Mouse (Mus musculus) MEL-GATA-1-ER (cell line): ENCODE results near the gene Cyfip2.

Source experiments
- DNase-seq: peaks from one replicate; pipeline ENCODE4 v3.0.0-alpha.2; 2012; ENCODE audit warnings: low read depth; ENCODE audit errors: extremely low read depth

Cyfip2 gene

GRCm38 (mm10) chr11:46276778-46277177 is 35.9 kb downstream of the Cyfip2 start:
- peak; percentile 17 for DNase-seq

GRCm38 (mm10) chr11:46276168-46276567 is 36.5 kb downstream of the Cyfip2 start:
- no peak for DNase-seq

- peak; percentile 25 for DNase-seq
Measured at GRCm38 (mm10) chr11:46275302-46275701, 37.4 kb downstream of the Cyfip2 start.

- DNase-seq = no peak
Measured at GRCm38 (mm10) chr11:46273969-46274368, 38.7 kb downstream of the Cyfip2 start.

GRCm38 (mm10) chr11:46272058-46272681 is 40.5 kb downstream of the Cyfip2 start:
- DNase-seq = no peak

GRCm38 (mm10) chr11:46269893-46270292 is 42.8 kb downstream of the Cyfip2 start:
- DNase-seq = no peak

- DNase-seq = no peak
Measured at GRCm38 (mm10) chr11:46269391-46269790, 43.3 kb downstream of the Cyfip2 start.

- DNase-seq = no peak
Measured at GRCm38 (mm10) chr11:46268991-46269390, 43.7 kb downstream of the Cyfip2 start.

GRCm38 (mm10) chr11:46265031-46265786 is 47.5 kb downstream of the Cyfip2 start:
- no peak for DNase-seq

GRCm38 (mm10) chr11:46264584-46264983 is 48.1 kb downstream of the Cyfip2 start:
- no peak for DNase-seq

- no peak for DNase-seq
Measured at GRCm38 (mm10) chr11:46263291-46263690, 49.4 kb downstream of the Cyfip2 start.

- DNase-seq = no peak
Measured at GRCm38 (mm10) chr11:46262854-46263253, 49.8 kb downstream of the Cyfip2 start.

GRCm38 (mm10) chr11:46258749-46259148 is 53.9 kb downstream of the Cyfip2 start:
- no peak for DNase-seq

- DNase-seq = no peak
Measured at GRCm38 (mm10) chr11:46258207-46258606, 54.5 kb downstream of the Cyfip2 start.

GRCm38 (mm10) chr11:46255291-46255690 is 57.4 kb downstream of the Cyfip2 start:
- DNase-seq = no peak

GRCm38 (mm10) chr11:46251994-46252393 is 60.7 kb downstream of the Cyfip2 start:
- DNase-seq = peak; percentile 32

GRCm38 (mm10) chr11:46248352-46248751 is 64.3 kb downstream of the Cyfip2 start:
- DNase-seq = no peak

- DNase-seq = no peak
Measured at GRCm38 (mm10) chr11:46246393-46246792, 66.3 kb downstream of the Cyfip2 start.

- no peak for DNase-seq
Measured at GRCm38 (mm10) chr11:46245926-46246325, 66.7 kb downstream of the Cyfip2 start.

- DNase-seq = no peak
Measured at GRCm38 (mm10) chr11:46244731-46245604, 67.7 kb downstream of the Cyfip2 start.

- no peak for DNase-seq
Measured at GRCm38 (mm10) chr11:46241985-46242384, 70.7 kb downstream of the Cyfip2 start.

GRCm38 (mm10) chr11:46241150-46241673 is 71.4 kb downstream of the Cyfip2 start:
- peak; percentile 59 for DNase-seq
